Mouse (Mus musculus): Measurements from ENCODE around the gene Pi4k2a. TPM values are rescaled to one million over a fixed set of nuclear protein-coding genes. Genes with fewer than 3 reads are reported as not detected.
A peak's percentile ranks its signal among the peaks of the same experiment; 100 is the strongest.

Pi4k2a gene
- total RNA-seq, 2 experiments from 2014 or later, result 37.5 to 42.3 TPM

GRCm38 (mm10) chr19:42129509-42130293, 39.4 kb downstream of the Pi4k2a start:
- no peak for DNase-seq (ENCODE audit: low spot score in 2 of 2)

GRCm38 (mm10) chr19:42130294-42130606, 40.0 kb downstream of the Pi4k2a start:
- no peak for DNase-seq (ENCODE audit: low spot score in 2 of 2)

GRCm38 (mm10) chr19:42131101-42131500, 40.8 kb downstream of the Pi4k2a start:
- no peak for DNase-seq (ENCODE audit: low spot score in 2 of 2)

- DNase-seq (ENCODE audit: low spot score in 2 of 2), result no peak
These were observed 44.8 kb downstream of the Pi4k2a start for GRCm38 (mm10) chr19:42135070-42135469.

GRCm38 (mm10) chr19:42136126-42136525, 45.9 kb downstream of the Pi4k2a start:
- DNase-seq (ENCODE audit: low spot score in 2 of 2), result no peak

- no peak for DNase-seq (ENCODE audit: low spot score in 2 of 2)
These were observed 47.0 kb downstream of the Pi4k2a start for GRCm38 (mm10) chr19:42137167-42137672.

- DNase-seq (ENCODE audit: low spot score in 2 of 2), result no peak
These were observed 48.4 kb downstream of the Pi4k2a start for GRCm38 (mm10) chr19:42138517-42139285.

GRCm38 (mm10) chr19:42139724-42140517, 49.7 kb downstream of the Pi4k2a start:
- no peak for DNase-seq (ENCODE audit: low spot score in 2 of 2)

GRCm38 (mm10) chr19:42141998-42142397, 51.7 kb downstream of the Pi4k2a start:
- DNase-seq (ENCODE audit: low spot score in 2 of 2), result no peak

GRCm38 (mm10) chr19:42142757-42143156, 52.5 kb downstream of the Pi4k2a start:
- DNase-seq (ENCODE audit: low spot score in 2 of 2), result no peak

- no peak for DNase-seq (ENCODE audit: low spot score in 2 of 2)
These were observed 53.8 kb downstream of the Pi4k2a start for GRCm38 (mm10) chr19:42144067-42144466.

- DNase-seq (ENCODE audit: low spot score in 2 of 2), result peak; percentile 52 to 69
These were observed 54.4 kb downstream of the Pi4k2a start for GRCm38 (mm10) chr19:42144541-42145167.

GRCm38 (mm10) chr19:42145210-42145609, 54.9 kb downstream of the Pi4k2a start:
- DNase-seq (ENCODE audit: low spot score in 2 of 2), result no peak

GRCm38 (mm10) chr19:42145731-42146130, 55.5 kb downstream of the Pi4k2a start:
- no peak for DNase-seq (ENCODE audit: low spot score in 2 of 2)

- no peak for DNase-seq (ENCODE audit: low spot score in 2 of 2)
These were observed 56.2 kb downstream of the Pi4k2a start for GRCm38 (mm10) chr19:42146276-42147010.

GRCm38 (mm10) chr19:42147170-42147768, 57.0 kb downstream of the Pi4k2a start, which contains the start of gene Marveld1:
Gene Marveld1 (plus strand): TSS chr19:42147400.
- peak; percentile 30 to 65 for DNase-seq (ENCODE audit: low spot score in 2 of 2)

- peak; percentile 27 to 39 for DNase-seq (ENCODE audit: low spot score in 2 of 2)
These were observed 57.7 kb downstream of the Pi4k2a start for GRCm38 (mm10) chr19:42147769-42148568.

GRCm38 (mm10) chr19:42148569-42148860, 58.2 kb downstream of the Pi4k2a start:
- DNase-seq (ENCODE audit: low spot score in 2 of 2), result no peak

GRCm38 (mm10) chr19:42151990-42152389, 61.7 kb downstream of the Pi4k2a start:
- peak; percentile 66 to 73 for DNase-seq (ENCODE audit: low spot score in 2 of 2)

Data from adrenal gland, postnatal 4 days (tissue).